Mouse (Mus musculus): ENCODE measurements around the gene Mcf2l.
A peak's percentile ranks its signal among the peaks of the same experiment; 100 is the strongest.

Gene Mcf2l

GRCm38 (mm10) chr8:12873357-12874046 lies at the start of gene Mcf2l:
TSS of gene Mcf2l (plus strand) at chr8:12873806.
- DNase-seq = peak; percentile 76 to 80

- no peak for DNase-seq
These were observed 49.0 kb upstream of the Mcf2l start for GRCm38 (mm10) chr8:12824562-12824961.

GRCm38 (mm10) chr8:12825236-12825635 lies 48.4 kb upstream of the Mcf2l start:
- no peak for DNase-seq

- no peak for DNase-seq
These were observed 47.8 kb upstream of the Mcf2l start for GRCm38 (mm10) chr8:12825686-12826237.

GRCm38 (mm10) chr8:12827124-12827523 lies 46.5 kb upstream of the Mcf2l start:
- DNase-seq = no peak

- DNase-seq = no peak
These were observed 45.3 kb upstream of the Mcf2l start for GRCm38 (mm10) chr8:12828298-12828697.

GRCm38 (mm10) chr8:12829381-12829780 lies 44.2 kb upstream of the Mcf2l start:
- no peak for DNase-seq

GRCm38 (mm10) chr8:12831659-12832589 lies 41.7 kb upstream of the Mcf2l start:
- no peak for DNase-seq

- no peak for DNase-seq
These were observed 40.0 kb upstream of the Mcf2l start for GRCm38 (mm10) chr8:12833616-12834015.

- DNase-seq = no peak
These were observed 32.8 kb upstream of the Mcf2l start for GRCm38 (mm10) chr8:12840834-12841233.

- no peak for DNase-seq
These were observed 31.1 kb upstream of the Mcf2l start for GRCm38 (mm10) chr8:12842342-12842995.

- DNase-seq = peak; percentile 39 to 49
These were observed 29.2 kb upstream of the Mcf2l start for GRCm38 (mm10) chr8:12844347-12844950.

GRCm38 (mm10) chr8:12846447-12846846 lies 27.2 kb upstream of the Mcf2l start:
- DNase-seq = no peak

GRCm38 (mm10) chr8:12851241-12851640 lies 22.4 kb upstream of the Mcf2l start:
- DNase-seq = no peak

GRCm38 (mm10) chr8:12856038-12856437 lies 17.6 kb upstream of the Mcf2l start:
- DNase-seq = no peak

GRCm38 (mm10) chr8:12863061-12863460 lies 10.5 kb upstream of the Mcf2l start:
- DNase-seq = peak; percentile 65 to 75

GRCm38 (mm10) chr8:12863608-12864007 lies 10.0 kb upstream of the Mcf2l start:
- DNase-seq = peak; percentile 30 to 43

GRCm38 (mm10) chr8:12865790-12866189 lies 7.8 kb upstream of the Mcf2l start:
- DNase-seq = no peak

- DNase-seq = no peak
These were observed 3.9 kb upstream of the Mcf2l start for GRCm38 (mm10) chr8:12869661-12870060.

- no peak for DNase-seq
These were observed 3.0 kb upstream of the Mcf2l start for GRCm38 (mm10) chr8:12870656-12871055.

- DNase-seq = no peak
These were observed 2.1 kb upstream of the Mcf2l start for GRCm38 (mm10) chr8:12871461-12871860.

GRCm38 (mm10) chr8:12872983-12873356 lies 636 bp upstream of the Mcf2l start:
- no peak for DNase-seq
